Mouse (Mus musculus) liver, postnatal 0 days (tissue): ENCODE data around the gene Pigx.

Source experiments
- CTCF ChIP-seq: sonication (generic); IDR thresholded peaks from 2 replicates; pipeline ENCODE4 v1.5.1; 2016; ENCODE audit warnings: antibody characterized with exemption, low read depth
- EP300 ChIP-seq: IDR thresholded peaks from 2 replicates; pipeline ENCODE4 v1.6.1; 2016; ENCODE audit warnings: antibody characterized with exemption, low read depth, mild to moderate bottlenecking

GRCm38 (mm10) chr16:32058817-32059216 lies 40.7 kb downstream of the Pigx start:
- TF ChIP-seq CTCF, result no peak
- no peak for TF ChIP-seq EP300
